Mouse (Mus musculus): ENCODE data around the gene Capn3.

GRCm38 (mm10) chr2:120502605-120502990 lies 46.8 kb downstream of the Capn3 start:
- no peak for TF ChIP-seq CTCF (IDR thresholded peaks at IDR 0.05; ENCODE audit: control insufficient read depth, insufficient read depth, insufficient replicate concordance, low read depth, low read length)
- TF ChIP-seq POLR2A (IDR thresholded peaks at IDR 0.05; ENCODE audit: control insufficient read depth, low read depth, low read length) = no peak
